Mouse (Mus musculus): ENCODE measurements around the gene Ints7. TPM values are rescaled to one million over a fixed set of nuclear protein-coding genes. Genes with fewer than 3 reads are reported as not detected.

Gene Ints7
- polyA plus RNA-seq, 1 experiment from 2014 or later = 26.7 TPM

GRCm38 (mm10) chr1:191574871-191575457 lies 472 bp upstream of the Ints7 start:
- under 1% methylated on average over 52 of the region's 52 CpGs for WGBS

GRCm38 (mm10) chr1:191579524-191579923 lies 4.1 kb downstream of the Ints7 start:
- Histone ChIP-seq H3K4me1 (ENCODE audit: control insufficient read depth, insufficient read depth, low read depth, low read length) (peaks cover 24% of the 10 kb centered on the region), H3K9me3 (ENCODE audit: control insufficient read depth, low read length) (no peaks in the 10 kb centered on the region), H3K27ac (ENCODE audit: low read depth, low read length) (no peak overlapping the region), H3K36me3 (ENCODE audit: control insufficient read depth, insufficient read depth, low read length) (peaks cover 15% of the 10 kb centered on the region), H3K4me3 (ENCODE audit: low read length) (no peak overlapping the region), H3K9ac (ENCODE audit: low read depth, low read length) (no peak overlapping the region), H3K4me2 (ENCODE audit: low read length) (no peak overlapping the region), H3K27me3 (replicated peaks; ENCODE audit: control insufficient read depth, insufficient read depth, low read length) (no peaks in the 10 kb centered on the region)
- no peak for ATAC-seq
- 93% methylated on average over 3 of the region's 3 CpGs for WGBS

More at GRCm38 (mm10) chr1:191574871-191575457, 472 bp upstream of the Ints7 start:
- Histone ChIP-seq H3K4me1 (ENCODE audit: control insufficient read depth, insufficient read depth, low read depth, low read length) (peaks cover 27% of the 10 kb centered on the region), H3K9me3 (ENCODE audit: control insufficient read depth, low read length) (no peaks in the 10 kb centered on the region), H3K4me2 (ENCODE audit: low read length) (peak overlapping the region; percentile 98), H3K27ac (ENCODE audit: low read depth, low read length) (peak overlapping the region; percentile 59), H3K36me3 (ENCODE audit: control insufficient read depth, insufficient read depth, low read length) (no peaks in the 10 kb centered on the region), H3K9ac (ENCODE audit: low read depth, low read length) (peak overlapping the region; percentile 66), H3K27me3 (replicated peaks; ENCODE audit: control insufficient read depth, insufficient read depth, low read length) (no peaks in the 10 kb centered on the region), H3K4me3 (ENCODE audit: low read length) (peak overlapping the region; percentile 85)
- ATAC-seq = no peak; the same call in 1 of the 2 replicates

- no peak overlapping the region for H3K9ac ChIP-seq (ENCODE audit: low read depth, low read length)
- peaks cover 16% of the 10 kb centered on the region for H3K36me3 ChIP-seq (ENCODE audit: control insufficient read depth, insufficient read depth, low read length)
- 97% methylated on average over 4 of the region's 4 CpGs for WGBS
- H3K4me3 ChIP-seq (ENCODE audit: low read length) = no peak overlapping the region
- no peaks in the 10 kb centered on the region for H3K27me3 ChIP-seq (replicated peaks; ENCODE audit: control insufficient read depth, insufficient read depth, low read length)
- no peak overlapping the region for H3K27ac ChIP-seq (ENCODE audit: low read depth, low read length)
- H3K4me1 ChIP-seq (ENCODE audit: control insufficient read depth, insufficient read depth, low read depth, low read length) = peaks cover 15% of the 10 kb centered on the region
- no peak overlapping the region for H3K4me2 ChIP-seq (ENCODE audit: low read length)
- H3K9me3 ChIP-seq (ENCODE audit: control insufficient read depth, low read length) = no peaks in the 10 kb centered on the region
- no peak for ATAC-seq
These were observed 6.2 kb downstream of the Ints7 start for GRCm38 (mm10) chr1:191581641-191582040.

GRCm38 (mm10) chr1:191583836-191584235 lies 8.4 kb downstream of the Ints7 start:
- ATAC-seq = no peak
- H3K4me3 ChIP-seq (ENCODE audit: low read length) = no peak overlapping the region
- no peaks in the 10 kb centered on the region for H3K4me1 ChIP-seq (ENCODE audit: control insufficient read depth, insufficient read depth, low read depth, low read length)
- no peaks in the 10 kb centered on the region for H3K27me3 ChIP-seq (replicated peaks; ENCODE audit: control insufficient read depth, insufficient read depth, low read length)
- no peak overlapping the region for H3K27ac ChIP-seq (ENCODE audit: low read depth, low read length)
- no peaks in the 10 kb centered on the region for H3K9me3 ChIP-seq (ENCODE audit: control insufficient read depth, low read length)
- WGBS = 96% methylated on average over 4 of the region's 4 CpGs
- no peak overlapping the region for H3K9ac ChIP-seq (ENCODE audit: low read depth, low read length)
- peaks cover 24% of the 10 kb centered on the region for H3K36me3 ChIP-seq (ENCODE audit: control insufficient read depth, insufficient read depth, low read length)
- H3K4me2 ChIP-seq (ENCODE audit: low read length) = no peak overlapping the region

GRCm38 (mm10) chr1:191584483-191584882 lies 9.0 kb downstream of the Ints7 start:
- 93% methylated on average over 4 of the region's 4 CpGs for WGBS
- H3K4me1 ChIP-seq (ENCODE audit: control insufficient read depth, insufficient read depth, low read depth, low read length) = no peaks in the 10 kb centered on the region
- peaks cover 26% of the 10 kb centered on the region for H3K36me3 ChIP-seq (ENCODE audit: control insufficient read depth, insufficient read depth, low read length)
- H3K4me2 ChIP-seq (ENCODE audit: low read length) = no peak overlapping the region
- ATAC-seq = no peak
- H3K27ac ChIP-seq (ENCODE audit: low read depth, low read length) = no peak overlapping the region
- H3K27me3 ChIP-seq (replicated peaks; ENCODE audit: control insufficient read depth, insufficient read depth, low read length) = no peaks in the 10 kb centered on the region
- no peak overlapping the region for H3K4me3 ChIP-seq (ENCODE audit: low read length)
- H3K9me3 ChIP-seq (ENCODE audit: control insufficient read depth, low read length) = no peaks in the 10 kb centered on the region
- no peak overlapping the region for H3K9ac ChIP-seq (ENCODE audit: low read depth, low read length)

GRCm38 (mm10) chr1:191585704-191586103 lies 10.3 kb downstream of the Ints7 start:
- WGBS = 83% methylated on average over 2 of the region's 2 CpGs
- H3K36me3 ChIP-seq (ENCODE audit: control insufficient read depth, insufficient read depth, low read length) = peaks cover 26% of the 10 kb centered on the region

GRCm38 (mm10) chr1:191587062-191587461 lies 11.6 kb downstream of the Ints7 start:
- Histone ChIP-seq H3K4me2 (ENCODE audit: low read length) (no peak overlapping the region), H3K36me3 (ENCODE audit: control insufficient read depth, insufficient read depth, low read length) (peaks cover 26% of the 10 kb centered on the region), H3K9ac (ENCODE audit: low read depth, low read length) (no peak overlapping the region), H3K4me1 (ENCODE audit: control insufficient read depth, insufficient read depth, low read depth, low read length) (no peaks in the 10 kb centered on the region), H3K9me3 (ENCODE audit: control insufficient read depth, low read length) (no peaks in the 10 kb centered on the region), H3K27ac (ENCODE audit: low read depth, low read length) (no peak overlapping the region), H3K4me3 (ENCODE audit: low read length) (no peak overlapping the region), H3K27me3 (replicated peaks; ENCODE audit: control insufficient read depth, insufficient read depth, low read length) (no peaks in the 10 kb centered on the region)
- 92% methylated on average over 3 of the region's 3 CpGs for WGBS
- ATAC-seq = no peak

More at GRCm38 (mm10) chr1:191585704-191586103, 10.3 kb downstream of the Ints7 start:
- no peak for ATAC-seq
- H3K4me3 ChIP-seq (ENCODE audit: low read length) = no peak overlapping the region
- H3K9me3 ChIP-seq (ENCODE audit: control insufficient read depth, low read length) = no peaks in the 10 kb centered on the region
- H3K27ac ChIP-seq (ENCODE audit: low read depth, low read length) = no peak overlapping the region
- no peak overlapping the region for H3K9ac ChIP-seq (ENCODE audit: low read depth, low read length)
- H3K4me2 ChIP-seq (ENCODE audit: low read length) = no peak overlapping the region
- H3K4me1 ChIP-seq (ENCODE audit: control insufficient read depth, insufficient read depth, low read depth, low read length) = no peaks in the 10 kb centered on the region
- H3K27me3 ChIP-seq (replicated peaks; ENCODE audit: control insufficient read depth, insufficient read depth, low read length) = no peaks in the 10 kb centered on the region

GRCm38 (mm10) chr1:191588749-191589148 lies 13.3 kb downstream of the Ints7 start:
- Histone ChIP-seq H3K27ac (ENCODE audit: low read depth, low read length) (no peak overlapping the region), H3K9me3 (ENCODE audit: control insufficient read depth, low read length) (no peaks in the 10 kb centered on the region), H3K9ac (ENCODE audit: low read depth, low read length) (no peak overlapping the region), H3K4me2 (ENCODE audit: low read length) (no peak overlapping the region), H3K27me3 (replicated peaks; ENCODE audit: control insufficient read depth, insufficient read depth, low read length) (no peaks in the 10 kb centered on the region), H3K4me3 (ENCODE audit: low read length) (no peak overlapping the region), H3K4me1 (ENCODE audit: control insufficient read depth, insufficient read depth, low read depth, low read length) (no peaks in the 10 kb centered on the region), H3K36me3 (ENCODE audit: control insufficient read depth, insufficient read depth, low read length) (peaks cover 18% of the 10 kb centered on the region)
- no peak for ATAC-seq
- WGBS = 100% methylated on average over 2 of the region's 2 CpGs

GRCm38 (mm10) chr1:191592016-191592720 lies 16.7 kb downstream of the Ints7 start:
- H3K4me2 ChIP-seq (ENCODE audit: low read length) = no peak overlapping the region
- H3K36me3 ChIP-seq (ENCODE audit: control insufficient read depth, insufficient read depth, low read length) = peaks cover 18% of the 10 kb centered on the region
- 84% methylated on average over 12 of the region's 12 CpGs for WGBS
- no peaks in the 10 kb centered on the region for H3K9me3 ChIP-seq (ENCODE audit: control insufficient read depth, low read length)
- H3K27me3 ChIP-seq (replicated peaks; ENCODE audit: control insufficient read depth, insufficient read depth, low read length) = no peaks in the 10 kb centered on the region
- H3K4me1 ChIP-seq (ENCODE audit: control insufficient read depth, insufficient read depth, low read depth, low read length) = no peaks in the 10 kb centered on the region
- ATAC-seq = no peak
- H3K9ac ChIP-seq (ENCODE audit: low read depth, low read length) = no peak overlapping the region
- no peak overlapping the region for H3K4me3 ChIP-seq (ENCODE audit: low read length)
- no peak overlapping the region for H3K27ac ChIP-seq (ENCODE audit: low read depth, low read length)
